Mouse (Mus musculus): ENCODE data around the gene Dbr1. TPM values are rescaled to one million over a fixed set of nuclear protein-coding genes. Genes with fewer than 3 reads are reported as not detected.
"Not testable (repeated sequence)": the region's sequence is repeated elsewhere in the genome, so short reads cannot be mapped to it uniquely, and the experiment has no call there.

Dbr1 gene
- polyA plus RNA-seq, 1 experiment from 2014 or later = 37.2 TPM

GRCm38 (mm10) chr9:99587505-99588202 is 12.1 kb downstream of the Dbr1 start:
- H3K27me3 ChIP-seq (ENCODE audit: control insufficient read depth, insufficient read depth, low read length) = no peaks in the 10 kb centered on the region
- DNase-seq (ENCODE audit: low spot score) (peak; percentile 81), ATAC-seq (replicated peaks; ENCODE audit: low FRiP score) (peak; percentile 46; the same call in 1 of the 2 replicates)
- 29% methylated on average over 8 of the region's 8 CpGs for WGBS
- H3K4me3 ChIP-seq (ENCODE audit: low read depth, low read length) = no peak overlapping the region
- no peak overlapping the region for H3K4me2 ChIP-seq (ENCODE audit: low read depth, low read length, severe bottlenecking)
- no peaks in the 10 kb centered on the region for H3K4me1 ChIP-seq (replicated peaks; ENCODE audit: control insufficient read depth, insufficient read depth, low read length)
- no peak overlapping the region for H3K9ac ChIP-seq (ENCODE audit: low read length)
- H3K9me3 ChIP-seq (ENCODE audit: control insufficient read depth, low read length) = no peaks in the 10 kb centered on the region
- no peaks in the 10 kb centered on the region; the same call in 1 of the 2 replicates for H3K36me3 ChIP-seq (ENCODE audit: control insufficient read depth, insufficient read depth, low read length)
- no peak overlapping the region for H3K27ac ChIP-seq (ENCODE audit: low read depth, low read length)

- Histone ChIP-seq H3K4me2 (ENCODE audit: low read depth, low read length, severe bottlenecking) (no peak overlapping the region), H3K27ac (ENCODE audit: low read depth, low read length) (no peak overlapping the region), H3K4me1 (replicated peaks; ENCODE audit: control insufficient read depth, insufficient read depth, low read length) (no peaks in the 10 kb centered on the region), H3K27me3 (ENCODE audit: control insufficient read depth, insufficient read depth, low read length) (no peaks in the 10 kb centered on the region), H3K9me3 (ENCODE audit: control insufficient read depth, low read length) (no peaks in the 10 kb centered on the region), H3K9ac (ENCODE audit: low read length) (no peak overlapping the region), H3K36me3 (ENCODE audit: control insufficient read depth, insufficient read depth, low read length) (no peaks in the 10 kb centered on the region), H3K4me3 (ENCODE audit: low read depth, low read length) (no peak overlapping the region)
- ATAC-seq (replicated peaks; ENCODE audit: low FRiP score) (no peak), DNase-seq (ENCODE audit: low spot score) (no peak)
- WGBS = 84% methylated on average over 8 of the region's 8 CpGs
Observed at GRCm38 (mm10) chr9:99591144-99591543, 15.5 kb downstream of the Dbr1 start.

GRCm38 (mm10) chr9:99599127-99599526 is 23.5 kb downstream of the Dbr1 start:
- not testable (repeated sequence) for H3K4me1 ChIP-seq (replicated peaks; ENCODE audit: control insufficient read depth, insufficient read depth, low read length); H3K27ac ChIP-seq (ENCODE audit: low read depth, low read length); ATAC-seq (replicated peaks; ENCODE audit: low FRiP score); DNase-seq (ENCODE audit: low spot score); H3K4me2 ChIP-seq (ENCODE audit: low read depth, low read length, severe bottlenecking); H3K9ac ChIP-seq (ENCODE audit: low read length); H3K9me3 ChIP-seq (ENCODE audit: control insufficient read depth, low read length); H3K27me3 ChIP-seq (ENCODE audit: control insufficient read depth, insufficient read depth, low read length); H3K36me3 ChIP-seq (ENCODE audit: control insufficient read depth, insufficient read depth, low read length); H3K4me3 ChIP-seq (ENCODE audit: low read depth, low read length)
- WGBS = 93% methylated on average over 6 of the region's 6 CpGs

- Histone ChIP-seq H3K36me3 (ENCODE audit: control insufficient read depth, insufficient read depth, low read length) (no peaks in the 10 kb centered on the region), H3K27ac (ENCODE audit: low read depth, low read length) (no peak overlapping the region), H3K4me3 (ENCODE audit: low read depth, low read length) (no peak overlapping the region), H3K27me3 (ENCODE audit: control insufficient read depth, insufficient read depth, low read length) (no peaks in the 10 kb centered on the region), H3K9me3 (ENCODE audit: control insufficient read depth, low read length) (no peaks in the 10 kb centered on the region), H3K4me1 (replicated peaks; ENCODE audit: control insufficient read depth, insufficient read depth, low read length) (no peaks in the 10 kb centered on the region), H3K9ac (ENCODE audit: low read length) (no peak overlapping the region), H3K4me2 (ENCODE audit: low read depth, low read length, severe bottlenecking) (no peak overlapping the region)
- WGBS = 82% methylated on average over 2 of the region's 2 CpGs
- DNase-seq (ENCODE audit: low spot score) = no peak
- ATAC-seq (replicated peaks; ENCODE audit: low FRiP score) = no peak
Observed at GRCm38 (mm10) chr9:99603566-99603965, 28.0 kb downstream of the Dbr1 start.

GRCm38 (mm10) chr9:99612202-99612601 is 36.6 kb downstream of the Dbr1 start, which contains the start of gene A4gnt:
Gene A4gnt, plus strand, starts transcription at chr9:99612502.
- H3K9ac ChIP-seq (ENCODE audit: low read length) = no peak within 1 kb of the TSS
- H3K4me3 ChIP-seq (ENCODE audit: low read depth, low read length) = no peak within 1 kb of the TSS
- no peaks in the 10 kb centered on the region for H3K9me3 ChIP-seq (ENCODE audit: control insufficient read depth, low read length)
- WGBS = 54% methylated on average over 2 of the region's 2 CpGs
- H3K36me3 ChIP-seq (ENCODE audit: control insufficient read depth, insufficient read depth, low read length) = no peaks in the 10 kb centered on the region
- ATAC-seq (replicated peaks; ENCODE audit: low FRiP score) (no peak), DNase-seq (ENCODE audit: low spot score) (no peak)
- H3K4me2 ChIP-seq (ENCODE audit: low read depth, low read length, severe bottlenecking) = no peak within 1 kb of the TSS
- H3K4me1 ChIP-seq (replicated peaks; ENCODE audit: control insufficient read depth, insufficient read depth, low read length) = no peaks in the 10 kb centered on the region
- H3K27ac ChIP-seq (ENCODE audit: low read depth, low read length) = no peak within 1 kb of the TSS
- no peaks in the 10 kb centered on the region for H3K27me3 ChIP-seq (ENCODE audit: control insufficient read depth, insufficient read depth, low read length)

- WGBS = 93% methylated on average over 7 of the region's 8 CpGs
- no peak overlapping the region for H3K9ac ChIP-seq (ENCODE audit: low read length)
- H3K4me1 ChIP-seq (replicated peaks; ENCODE audit: control insufficient read depth, insufficient read depth, low read length) = no peaks in the 10 kb centered on the region
- H3K4me3 ChIP-seq (ENCODE audit: low read depth, low read length) = no peak overlapping the region
- H3K27ac ChIP-seq (ENCODE audit: low read depth, low read length) = no peak overlapping the region
- H3K36me3 ChIP-seq (ENCODE audit: control insufficient read depth, insufficient read depth, low read length) = no peaks in the 10 kb centered on the region
- DNase-seq (ENCODE audit: low spot score) (no peak), ATAC-seq (replicated peaks; ENCODE audit: low FRiP score) (no peak)
- H3K9me3 ChIP-seq (ENCODE audit: control insufficient read depth, low read length) = no peaks in the 10 kb centered on the region
- H3K27me3 ChIP-seq (ENCODE audit: control insufficient read depth, insufficient read depth, low read length) = no peaks in the 10 kb centered on the region
- no peak overlapping the region for H3K4me2 ChIP-seq (ENCODE audit: low read depth, low read length, severe bottlenecking)
Observed at GRCm38 (mm10) chr9:99619688-99620087, 44.1 kb downstream of the Dbr1 start.

- DNase-seq (ENCODE audit: low spot score) (no peak), ATAC-seq (replicated peaks; ENCODE audit: low FRiP score) (no peak)
- Histone ChIP-seq H3K27me3 (ENCODE audit: control insufficient read depth, insufficient read depth, low read length) (no peaks in the 10 kb centered on the region), H3K36me3 (ENCODE audit: control insufficient read depth, insufficient read depth, low read length) (no peaks in the 10 kb centered on the region), H3K9me3 (ENCODE audit: control insufficient read depth, low read length) (no peaks in the 10 kb centered on the region), H3K27ac (ENCODE audit: low read depth, low read length) (no peak overlapping the region), H3K9ac (ENCODE audit: low read length) (no peak overlapping the region), H3K4me2 (ENCODE audit: low read depth, low read length, severe bottlenecking) (no peak overlapping the region), H3K4me1 (replicated peaks; ENCODE audit: control insufficient read depth, insufficient read depth, low read length) (no peaks in the 10 kb centered on the region), H3K4me3 (ENCODE audit: low read depth, low read length) (no peak overlapping the region)
- 93% methylated on average over 11 of the region's 11 CpGs for WGBS
Observed at GRCm38 (mm10) chr9:99620196-99620595, 44.6 kb downstream of the Dbr1 start.

GRCm38 (mm10) chr9:99622034-99622433 is 46.4 kb downstream of the Dbr1 start:
- ATAC-seq (replicated peaks; ENCODE audit: low FRiP score) (no peak), DNase-seq (ENCODE audit: low spot score) (no peak)
- H3K9ac ChIP-seq (ENCODE audit: low read length) = no peak overlapping the region
- no peak overlapping the region for H3K27ac ChIP-seq (ENCODE audit: low read depth, low read length)
- no peak overlapping the region for H3K4me3 ChIP-seq (ENCODE audit: low read depth, low read length)
- H3K4me2 ChIP-seq (ENCODE audit: low read depth, low read length, severe bottlenecking) = no peak overlapping the region
- no peaks in the 10 kb centered on the region for H3K36me3 ChIP-seq (ENCODE audit: control insufficient read depth, insufficient read depth, low read length)
- no peaks in the 10 kb centered on the region for H3K27me3 ChIP-seq (ENCODE audit: control insufficient read depth, insufficient read depth, low read length)
- no peaks in the 10 kb centered on the region for H3K9me3 ChIP-seq (ENCODE audit: control insufficient read depth, low read length)
- no peaks in the 10 kb centered on the region for H3K4me1 ChIP-seq (replicated peaks; ENCODE audit: control insufficient read depth, insufficient read depth, low read length)
- WGBS = 76% methylated on average over 1 of the region's 1 CpGs

GRCm38 (mm10) chr9:99622966-99623365 is 47.4 kb downstream of the Dbr1 start:
- Histone ChIP-seq H3K36me3 (ENCODE audit: control insufficient read depth, insufficient read depth, low read length) (no peaks in the 10 kb centered on the region), H3K27me3 (ENCODE audit: control insufficient read depth, insufficient read depth, low read length) (no peaks in the 10 kb centered on the region), H3K9me3 (ENCODE audit: control insufficient read depth, low read length) (no peaks in the 10 kb centered on the region), H3K9ac (ENCODE audit: low read length) (no peak overlapping the region), H3K27ac (ENCODE audit: low read depth, low read length) (no peak overlapping the region), H3K4me2 (ENCODE audit: low read depth, low read length, severe bottlenecking) (no peak overlapping the region), H3K4me1 (replicated peaks; ENCODE audit: control insufficient read depth, insufficient read depth, low read length) (no peaks in the 10 kb centered on the region), H3K4me3 (ENCODE audit: low read depth, low read length) (no peak overlapping the region)
- no peak for DNase-seq (ENCODE audit: low spot score)
- no peak for ATAC-seq (replicated peaks; ENCODE audit: low FRiP score)
- WGBS = 54% methylated on average over 2 of the region's 2 CpGs
